Mouse (Mus musculus): ENCODE measurements around the gene Cdk2ap2. TPM values are rescaled to one million over a fixed set of nuclear protein-coding genes. Genes with fewer than 3 reads are reported as not detected.
"Not testable (repeated sequence)": the region's sequence is repeated elsewhere in the genome, so short reads cannot be mapped to it uniquely, and the experiment has no call there.

Cdk2ap2 gene
- 66.7 and 68.0 TPM in 2 replicates for polyA plus RNA-seq (2016; fragmentation: Nextera tagmentation; extraction: Ambion mirVana)

GRCm38 (mm10) chr19:4096642-4097440 lies at the start of gene Cdk2ap2:
Cdk2ap2 (plus strand) TSS chr19:4097182.
- ATAC-seq (ENCODE audit: low FRiP score, low read depth) = peak; percentile 93
- H3K4me3 ChIP-seq = peak within 1 kb of the TSS; percentile 64
- H3K9ac ChIP-seq (replicated peaks) = peak within 1 kb of the TSS; percentile 56
- H3K27me3 ChIP-seq = peaks cover 26% of the 10 kb centered on the region
- H3K27ac ChIP-seq (replicated peaks) = peak within 1 kb of the TSS; percentile 89
- under 1% methylated on average over 65 of the region's 65 CpGs for WGBS
- no peaks in the 10 kb centered on the region for H3K9me3 ChIP-seq
- peak within 1 kb of the TSS; percentile 59 for H3K4me2 ChIP-seq (replicated peaks)
- H3K4me1 ChIP-seq = peaks cover 54% of the 10 kb centered on the region
- H3K36me3 ChIP-seq = no peaks in the 10 kb centered on the region

GRCm38 (mm10) chr19:4047859-4048258 lies 49.1 kb upstream of the Cdk2ap2 start:
- Histone ChIP-seq H3K27me3 (no peaks in the 10 kb centered on the region), H3K4me1 (no peaks in the 10 kb centered on the region), H3K9ac (replicated peaks) (no peak overlapping the region), H3K4me3 (no peak overlapping the region), H3K9me3 (no peaks in the 10 kb centered on the region), H3K36me3 (no peaks in the 10 kb centered on the region), H3K27ac (replicated peaks) (no peak overlapping the region), H3K4me2 (replicated peaks) (no peak overlapping the region)
- no peak for ATAC-seq (ENCODE audit: low FRiP score, low read depth)
- WGBS = 15% methylated on average over 4 of the region's 4 CpGs

- not testable (repeated sequence) for H3K4me1 ChIP-seq; ATAC-seq (ENCODE audit: low FRiP score, low read depth); H3K4me3 ChIP-seq; H3K27me3 ChIP-seq; H3K9ac ChIP-seq (replicated peaks); H3K36me3 ChIP-seq; H3K9me3 ChIP-seq; H3K27ac ChIP-seq (replicated peaks); H3K4me2 ChIP-seq (replicated peaks)
- WGBS = 78% methylated on average over 5 of the region's 5 CpGs
Observed at GRCm38 (mm10) chr19:4049069-4049468, 47.9 kb upstream of the Cdk2ap2 start.

GRCm38 (mm10) chr19:4051016-4051415 lies 46.0 kb upstream of the Cdk2ap2 start:
- no peaks in the 10 kb centered on the region for H3K27me3 ChIP-seq
- H3K4me2 ChIP-seq (replicated peaks) = no peak overlapping the region
- no peaks in the 10 kb centered on the region for H3K9me3 ChIP-seq
- H3K4me1 ChIP-seq = no peaks in the 10 kb centered on the region
- 92% methylated on average over 5 of the region's 5 CpGs for WGBS
- no peak overlapping the region for H3K4me3 ChIP-seq
- no peak overlapping the region for H3K27ac ChIP-seq (replicated peaks)
- no peaks in the 10 kb centered on the region for H3K36me3 ChIP-seq
- ATAC-seq (ENCODE audit: low FRiP score, low read depth) = no peak
- no peak overlapping the region for H3K9ac ChIP-seq (replicated peaks)

- 52% methylated on average over 10 of the region's 10 CpGs for WGBS
Observed at GRCm38 (mm10) chr19:4051741-4052515, 45.1 kb upstream of the Cdk2ap2 start.

GRCm38 (mm10) chr19:4052516-4053030 lies 44.4 kb upstream of the Cdk2ap2 start:
- Histone ChIP-seq H3K27me3 (no peaks in the 10 kb centered on the region), H3K9ac (replicated peaks) (no peak overlapping the region), H3K9me3 (no peaks in the 10 kb centered on the region), H3K4me3 (no peak overlapping the region), H3K27ac (replicated peaks) (no peak overlapping the region), H3K4me1 (no peaks in the 10 kb centered on the region), H3K4me2 (replicated peaks) (no peak overlapping the region), H3K36me3 (no peaks in the 10 kb centered on the region)
- 84% methylated on average over 5 of the region's 5 CpGs for WGBS
- no peak for ATAC-seq (ENCODE audit: low FRiP score, low read depth)

More at GRCm38 (mm10) chr19:4051741-4052515, 45.1 kb upstream of the Cdk2ap2 start:
- Histone ChIP-seq H3K9ac (replicated peaks) (no peak overlapping the region), H3K4me3 (no peak overlapping the region), H3K4me2 (replicated peaks) (no peak overlapping the region), H3K4me1 (no peaks in the 10 kb centered on the region), H3K27ac (replicated peaks) (no peak overlapping the region), H3K27me3 (no peaks in the 10 kb centered on the region), H3K36me3 (no peaks in the 10 kb centered on the region), H3K9me3 (no peaks in the 10 kb centered on the region)
- no peak for ATAC-seq (ENCODE audit: low FRiP score, low read depth)

GRCm38 (mm10) chr19:4054613-4055012 lies 42.4 kb upstream of the Cdk2ap2 start:
- H3K36me3 ChIP-seq = no peaks in the 10 kb centered on the region

GRCm38 (mm10) chr19:4055216-4055946 lies 41.6 kb upstream of the Cdk2ap2 start:
- Histone ChIP-seq H3K9ac (replicated peaks) (no peak overlapping the region), H3K27me3 (no peaks in the 10 kb centered on the region), H3K4me3 (no peak overlapping the region), H3K4me2 (replicated peaks) (no peak overlapping the region), H3K36me3 (no peaks in the 10 kb centered on the region), H3K9me3 (no peaks in the 10 kb centered on the region), H3K4me1 (no peaks in the 10 kb centered on the region), H3K27ac (replicated peaks) (no peak overlapping the region)
- no peak for ATAC-seq (ENCODE audit: low FRiP score, low read depth)
- 73% methylated on average over 8 of the region's 8 CpGs for WGBS

More at GRCm38 (mm10) chr19:4054613-4055012, 42.4 kb upstream of the Cdk2ap2 start:
- Histone ChIP-seq H3K4me2 (replicated peaks) (no peak overlapping the region), H3K27ac (replicated peaks) (no peak overlapping the region), H3K4me1 (no peaks in the 10 kb centered on the region), H3K9ac (replicated peaks) (no peak overlapping the region), H3K27me3 (no peaks in the 10 kb centered on the region), H3K9me3 (no peaks in the 10 kb centered on the region), H3K4me3 (no peak overlapping the region)
- 84% methylated on average over 5 of the region's 5 CpGs for whole genome bisulfite sequencing
- ATAC-seq (ENCODE audit: low FRiP score, low read depth) = no peak

GRCm38 (mm10) chr19:4055947-4056693 lies 40.9 kb upstream of the Cdk2ap2 start:
- Histone ChIP-seq H3K4me2 (replicated peaks) (no peak overlapping the region), H3K27ac (replicated peaks) (no peak overlapping the region), H3K36me3 (no peaks in the 10 kb centered on the region), H3K27me3 (no peaks in the 10 kb centered on the region), H3K4me1 (no peaks in the 10 kb centered on the region), H3K9me3 (no peaks in the 10 kb centered on the region), H3K9ac (replicated peaks) (no peak overlapping the region), H3K4me3 (no peak overlapping the region)
- no peak for ATAC-seq (ENCODE audit: low FRiP score, low read depth)
- WGBS = 67% methylated on average over 15 of the region's 15 CpGs

- Histone ChIP-seq H3K4me1 (no peaks in the 10 kb centered on the region), H3K4me2 (replicated peaks) (no peak overlapping the region), H3K27me3 (no peaks in the 10 kb centered on the region), H3K9me3 (no peaks in the 10 kb centered on the region), H3K4me3 (no peak overlapping the region), H3K9ac (replicated peaks) (no peak overlapping the region), H3K36me3 (no peaks in the 10 kb centered on the region), H3K27ac (replicated peaks) (no peak overlapping the region)
- WGBS = 41% methylated on average over 4 of the region's 4 CpGs
- no peak for ATAC-seq (ENCODE audit: low FRiP score, low read depth)
Observed at GRCm38 (mm10) chr19:4056727-4057126, 40.3 kb upstream of the Cdk2ap2 start.

- Histone ChIP-seq H3K9ac (replicated peaks) (no peak overlapping the region), H3K9me3 (no peaks in the 10 kb centered on the region), H3K4me3 (no peak overlapping the region), H3K4me2 (replicated peaks) (no peak overlapping the region), H3K36me3 (no peaks in the 10 kb centered on the region), H3K4me1 (no peaks in the 10 kb centered on the region), H3K27ac (replicated peaks) (no peak overlapping the region), H3K27me3 (no peaks in the 10 kb centered on the region)
- no peak for ATAC-seq (ENCODE audit: low FRiP score, low read depth)
- WGBS = 79% methylated on average over 13 of the region's 13 CpGs
Observed at GRCm38 (mm10) chr19:4057389-4057788, 39.6 kb upstream of the Cdk2ap2 start.
